Mouse (Mus musculus): ENCODE measurements around the gene Dand5.

Gene Dand5

DNA sequence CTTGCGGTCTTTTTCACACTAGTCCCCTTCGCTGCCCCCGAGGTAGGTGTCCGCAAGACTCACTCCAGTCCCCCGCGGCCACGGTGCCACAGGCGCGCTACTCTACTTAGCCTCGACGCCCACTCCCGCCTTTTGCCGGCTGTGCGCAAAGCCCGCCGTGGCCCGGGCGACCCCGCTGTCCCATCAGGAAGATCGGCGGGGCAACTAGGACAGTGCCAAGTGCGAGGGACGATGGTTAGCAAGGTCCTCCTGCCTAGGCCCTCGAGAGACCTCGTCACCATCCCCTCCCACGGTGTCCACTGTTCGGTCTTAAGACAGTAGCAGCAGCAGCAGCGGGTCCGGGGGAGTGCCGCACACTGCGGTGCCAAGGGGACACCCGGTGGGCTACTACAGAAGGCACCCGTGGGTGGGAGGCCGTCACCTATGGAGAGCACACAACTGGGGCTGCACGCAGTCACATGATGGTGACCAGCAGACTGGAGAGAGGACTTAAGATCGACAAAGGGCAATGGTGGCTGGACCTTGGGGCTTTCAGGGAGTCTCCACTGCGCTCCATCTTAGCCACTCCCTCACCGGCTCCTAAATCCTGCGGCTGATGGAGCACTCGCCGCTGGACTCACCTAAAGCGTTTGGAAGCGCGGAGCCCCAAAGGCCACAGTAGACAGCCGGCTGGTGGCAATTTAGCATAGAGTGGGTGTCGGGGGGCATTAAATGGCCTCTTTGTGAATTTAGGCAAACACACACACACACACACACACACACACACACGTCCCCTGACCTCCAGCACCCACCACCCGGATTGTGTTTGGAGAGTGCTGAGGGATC, 37.7 kb downstream of the Dand5 start:
- DNase-seq (ENCODE audit: low read depth, low spot score) = peak; percentile 69

DNA sequence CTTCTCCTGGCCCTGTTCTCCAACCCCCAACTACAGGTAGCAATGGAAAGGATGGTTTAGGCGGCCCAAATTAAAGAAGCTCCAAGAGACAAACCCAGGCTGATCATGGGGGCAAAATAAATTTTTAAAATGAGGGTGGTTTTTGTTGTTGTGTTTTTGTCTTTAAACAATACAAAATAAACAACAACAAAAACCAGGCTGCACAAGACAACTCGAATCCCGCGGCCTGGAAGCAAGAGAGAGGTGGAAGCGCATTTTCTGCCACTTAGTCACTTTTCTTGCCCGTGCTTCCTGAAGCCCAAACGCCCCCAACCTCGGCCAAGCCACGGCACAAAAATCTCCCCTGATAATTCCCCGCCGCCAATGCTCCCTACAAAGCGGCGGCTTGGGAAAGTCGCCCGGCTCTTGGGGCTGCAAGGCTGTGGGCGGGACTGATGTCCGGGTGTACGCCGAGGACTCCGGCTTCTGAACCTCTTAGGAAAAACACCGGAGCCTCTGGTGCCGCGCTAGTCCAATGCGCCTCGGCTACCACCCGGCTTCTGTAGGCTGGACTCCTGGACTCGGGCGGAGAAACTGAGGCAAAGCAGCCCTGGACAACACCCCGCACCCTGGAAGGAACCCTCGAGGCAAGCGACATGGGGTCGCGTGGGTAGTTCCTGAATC, 38.6 kb downstream of the Dand5 start:
- no peak for DNase-seq (ENCODE audit: low read depth, low spot score)

DNA sequence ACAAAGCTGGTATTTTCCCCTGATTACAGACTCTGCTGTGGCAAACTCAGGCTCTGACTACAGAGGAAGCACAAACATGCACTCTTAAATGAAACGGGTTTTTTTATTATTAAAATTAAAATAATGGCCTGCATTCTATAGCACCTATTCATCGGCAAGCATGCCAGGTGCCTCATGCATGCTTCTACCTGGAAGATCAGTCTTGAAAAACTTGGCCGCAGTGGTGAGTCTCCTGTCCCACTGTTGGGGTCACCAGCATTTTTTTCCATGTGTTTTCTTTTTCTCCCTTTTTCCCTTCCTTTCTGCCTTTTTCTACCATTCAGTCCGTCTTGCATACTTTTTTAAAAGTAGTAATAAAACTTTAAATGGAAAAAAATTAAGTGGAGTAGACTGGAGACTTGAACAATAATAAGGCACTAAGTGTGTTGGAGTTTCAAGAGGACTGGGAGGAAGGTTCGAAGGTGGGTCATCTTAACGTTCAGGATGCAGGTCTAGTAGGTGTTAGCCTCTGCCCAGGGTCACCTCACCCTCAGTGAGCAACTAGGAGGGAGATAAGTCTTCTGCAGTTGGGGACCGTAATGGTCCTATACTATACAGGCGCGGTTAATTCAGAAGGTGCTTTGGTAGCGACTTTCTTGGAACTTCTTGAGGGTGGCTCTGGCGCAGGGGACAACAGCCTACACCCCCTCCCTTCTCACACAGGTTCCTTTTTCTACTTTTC, 39.3 kb downstream of the Dand5 start:
- DNase-seq (ENCODE audit: low read depth, low spot score) = no peak

DNA sequence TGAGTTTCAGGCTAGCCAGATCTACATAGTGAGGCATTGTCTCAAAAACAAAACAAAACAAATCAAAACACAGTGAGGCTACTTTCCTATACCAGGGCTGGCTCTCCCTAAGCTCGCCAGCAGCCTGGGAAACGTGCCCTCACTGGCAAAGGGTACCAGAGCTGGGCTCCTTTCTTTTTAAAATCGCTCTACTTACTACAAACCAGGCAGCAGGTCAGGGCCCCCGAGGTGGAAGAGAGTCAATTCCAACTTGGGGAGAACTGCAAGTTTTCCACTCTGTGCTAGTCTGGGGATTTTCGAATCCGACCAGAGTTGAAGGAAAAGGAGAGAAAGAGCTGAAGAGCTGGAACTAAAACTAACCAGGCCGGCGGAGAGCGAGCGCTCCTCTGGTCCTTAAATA, 39.9 kb downstream of the Dand5 start:
- no peak for DNase-seq (ENCODE audit: low read depth, low spot score)

DNA sequence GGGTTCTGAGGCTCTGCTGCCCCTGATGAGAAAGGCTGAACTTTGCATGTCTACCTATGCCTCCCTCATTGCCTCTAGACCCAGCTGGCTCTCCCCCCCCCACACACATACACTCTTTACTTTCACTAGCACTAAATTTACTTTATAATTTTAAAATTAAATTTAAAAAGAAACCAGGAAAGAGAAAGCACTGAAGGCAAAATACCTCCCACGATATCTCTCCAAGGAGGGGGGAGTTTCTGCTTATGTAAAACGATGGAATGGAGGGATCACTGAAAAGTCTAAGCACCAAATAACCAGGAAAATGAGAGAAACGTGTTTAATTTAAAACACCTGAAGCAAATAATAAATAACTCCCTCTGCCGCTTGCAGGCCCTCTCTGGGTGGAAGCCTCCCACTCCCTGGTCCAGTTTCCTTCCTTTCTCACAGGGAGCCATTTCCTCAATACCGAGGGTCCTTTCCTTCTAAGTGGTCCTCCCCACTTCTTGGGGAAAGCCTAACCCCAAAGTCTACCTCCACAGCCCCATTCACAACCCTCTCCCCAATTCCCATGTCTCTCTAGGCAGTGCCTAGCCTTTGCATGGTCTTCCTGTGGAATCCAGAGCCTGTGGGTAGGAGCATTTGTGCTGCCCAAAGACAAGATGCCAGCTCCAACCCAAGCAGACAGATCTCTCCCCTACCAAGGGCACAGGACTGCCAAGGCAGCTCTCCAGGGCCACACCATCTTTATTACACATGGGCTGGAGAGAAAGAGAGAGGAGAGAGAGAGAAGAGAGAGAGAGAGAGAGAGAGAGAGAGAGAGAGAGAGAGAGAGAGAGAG, 40.7 kb downstream of the Dand5 start:
- no peak for DNase-seq (ENCODE audit: low read depth, low spot score)

DNA sequence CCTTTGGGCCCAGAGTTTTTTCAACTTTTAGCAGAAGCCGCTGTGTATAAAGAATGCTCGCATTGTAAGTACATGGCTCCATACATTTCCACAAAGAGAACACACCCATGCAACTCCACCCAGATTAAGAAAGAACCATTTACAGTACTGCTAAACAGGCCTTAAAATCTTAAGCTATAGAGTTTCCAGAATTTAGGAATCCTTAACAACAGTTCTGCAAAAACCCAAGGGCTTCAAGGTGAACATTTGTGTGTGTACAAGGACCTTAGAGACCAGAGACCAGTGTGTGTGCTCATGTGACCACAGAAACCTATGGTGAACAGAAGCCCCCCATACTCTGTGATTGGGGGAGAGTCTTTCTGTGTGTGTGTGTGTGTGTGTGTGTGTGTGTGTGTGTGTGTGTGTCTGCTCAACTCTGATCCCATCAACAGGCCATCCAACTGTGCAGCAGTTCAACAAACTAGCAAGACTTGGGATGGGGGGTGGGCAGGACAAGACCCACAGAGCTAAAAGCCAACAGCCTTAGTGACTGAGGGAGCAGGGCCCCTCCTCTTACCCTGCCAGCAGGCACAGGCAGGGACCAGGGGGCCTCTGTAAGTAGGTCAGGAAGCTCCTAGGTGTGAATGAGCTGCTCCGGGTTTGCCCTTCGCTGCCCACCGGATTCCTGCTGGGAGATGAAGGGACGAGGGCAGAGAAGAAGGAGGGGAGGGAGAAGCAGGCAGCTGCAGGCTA, 41.5 kb downstream of the Dand5 start:
- DNase-seq (ENCODE audit: low read depth, low spot score) = no peak

DNA sequence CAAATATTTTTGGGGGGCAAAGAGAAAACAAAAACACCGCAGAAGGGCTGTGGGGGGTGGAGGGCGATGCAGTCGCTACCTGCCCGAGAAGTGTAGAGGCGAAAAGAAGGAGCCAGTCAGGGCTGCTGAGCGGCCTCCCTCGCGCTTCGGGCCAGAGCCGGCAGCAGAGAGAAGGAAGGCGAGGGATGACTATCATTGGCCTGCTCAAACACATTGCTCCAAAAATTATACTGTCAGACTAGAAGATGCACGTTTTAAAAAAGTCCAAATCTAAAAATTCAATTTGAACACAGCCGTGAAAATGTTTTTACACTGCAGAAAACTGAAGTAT, 42.4 kb downstream of the Dand5 start:
- DNase-seq (ENCODE audit: low read depth, low spot score) = no peak

DNA sequence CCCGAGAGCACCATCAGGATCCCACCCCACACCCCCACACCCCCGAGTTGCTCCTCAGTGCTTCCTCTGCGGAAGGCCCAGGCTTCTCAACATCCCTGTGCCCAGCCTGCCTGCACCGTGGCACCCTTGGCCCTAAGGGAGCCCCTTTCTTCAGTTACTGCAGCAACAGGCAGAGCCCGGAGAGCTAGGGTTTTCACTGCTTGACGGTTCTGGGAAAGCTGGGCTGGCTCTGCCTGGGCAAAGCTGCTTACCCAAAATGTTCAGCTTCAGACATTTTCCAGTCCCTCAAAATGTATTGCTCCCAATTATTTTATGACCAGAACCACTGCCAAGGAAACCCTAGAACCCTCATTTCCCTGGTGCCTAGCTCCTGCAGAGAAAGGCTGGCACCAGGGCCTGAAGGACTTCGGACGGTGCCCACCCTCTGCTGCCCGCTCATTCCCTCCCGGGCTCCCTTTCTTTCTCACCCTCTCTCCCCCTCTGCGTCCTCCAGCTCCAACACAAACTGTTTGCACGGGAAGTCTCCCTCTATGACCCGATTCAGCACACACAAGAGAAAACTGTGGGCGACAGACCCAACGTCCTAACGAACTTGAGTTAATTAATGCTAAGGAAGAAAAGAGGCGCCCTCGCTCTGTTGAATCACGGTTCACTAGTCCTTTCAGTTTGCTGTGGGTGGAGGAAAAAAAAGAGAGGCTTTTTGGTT, 43.0 kb downstream of the Dand5 start:
- no peak for DNase-seq (ENCODE audit: low read depth, low spot score)

DNA sequence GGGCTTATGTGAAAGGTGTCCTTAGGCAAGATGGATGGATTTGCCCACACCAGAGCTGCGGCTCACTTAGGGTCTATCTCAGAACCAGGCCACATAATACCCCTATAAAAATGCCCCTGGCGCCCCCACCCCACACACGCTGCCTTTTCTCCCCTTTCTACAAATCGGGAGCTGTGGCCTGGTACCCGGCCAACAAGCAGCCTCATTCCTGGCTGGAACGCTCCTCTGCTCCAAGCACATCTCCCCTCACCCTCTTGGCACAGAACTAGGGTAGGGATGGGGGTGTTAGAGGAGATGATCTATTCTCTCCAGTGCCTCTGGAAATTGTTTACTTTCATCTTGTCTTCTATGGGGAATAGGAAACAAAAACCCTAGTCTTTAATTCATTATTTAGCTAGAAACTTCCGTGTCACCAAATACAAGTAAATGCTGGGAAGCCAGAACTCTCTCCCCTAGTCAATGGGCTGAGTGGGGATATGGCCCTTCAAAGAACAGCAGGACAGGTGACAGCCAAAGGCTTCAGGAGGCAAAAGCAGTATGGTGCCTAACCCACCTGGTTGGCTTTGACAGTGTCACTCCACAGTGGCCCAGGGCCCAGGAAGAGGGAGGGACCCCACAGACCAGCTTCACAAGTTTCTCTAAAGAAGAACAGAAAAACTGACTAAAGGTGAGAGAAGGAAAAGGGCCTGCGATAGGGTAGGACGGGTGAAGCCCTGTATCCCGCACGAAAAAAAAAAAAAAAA, 43.8 kb downstream of the Dand5 start:
- DNase-seq (ENCODE audit: low read depth, low spot score) = no peak

DNA sequence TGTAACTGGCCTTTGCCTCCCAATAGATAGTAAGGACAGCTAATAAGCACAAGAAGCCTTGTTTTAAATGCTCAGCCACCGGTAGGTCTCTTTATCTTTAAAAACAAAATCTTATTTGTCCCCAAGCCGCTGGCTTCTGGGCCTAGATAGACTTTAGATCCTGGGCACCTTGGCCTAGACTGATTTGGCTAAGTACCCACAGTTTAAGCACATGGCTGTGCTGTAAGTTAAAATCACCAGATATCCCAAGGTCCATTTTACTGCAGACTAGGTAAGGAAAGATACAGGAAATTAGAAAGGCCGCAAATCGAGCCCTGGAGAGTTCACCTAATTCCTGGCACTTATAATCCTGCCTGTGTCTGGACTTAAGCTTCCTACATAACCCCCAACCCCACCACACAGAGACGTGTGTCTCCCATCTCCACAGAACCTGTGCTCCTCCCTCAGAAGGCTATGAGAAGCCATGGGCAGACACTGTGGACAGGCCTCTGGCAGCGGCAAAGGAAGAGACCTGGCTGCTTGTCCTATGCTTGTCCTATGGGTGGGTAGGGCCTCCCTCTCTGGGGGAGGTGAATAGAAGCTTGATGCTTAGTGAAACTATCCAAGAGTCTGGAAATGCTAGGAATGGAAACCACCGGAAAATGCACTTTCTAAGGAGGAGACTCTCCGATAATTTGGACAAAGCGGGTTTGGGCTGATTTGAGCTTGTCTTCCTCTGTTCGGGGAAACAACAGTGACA, 44.6 kb downstream of the Dand5 start:
- DNase-seq (ENCODE audit: low read depth, low spot score) = no peak

DNA sequence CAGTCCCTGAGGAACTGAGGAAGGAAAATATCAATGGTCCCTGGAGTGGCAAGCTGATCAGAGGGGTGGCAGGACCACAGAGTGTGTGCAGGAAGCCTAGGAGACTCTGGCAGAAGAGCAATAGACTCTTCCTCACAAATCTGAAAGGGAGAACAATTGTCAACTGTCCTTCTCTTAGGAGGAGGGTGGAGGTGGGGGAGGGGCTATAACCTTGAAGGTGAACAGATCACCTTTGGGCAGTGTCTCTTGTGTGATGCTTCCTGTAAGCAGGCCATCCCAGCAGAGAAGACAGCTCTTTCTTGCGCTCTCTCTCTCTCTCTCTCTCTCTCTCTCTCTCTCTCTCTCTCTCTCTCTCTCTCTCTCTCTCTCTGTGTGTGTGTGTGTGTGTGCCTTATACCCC, 46.1 kb downstream of the Dand5 start:
- DNase-seq (ENCODE audit: low read depth, low spot score) = no peak

DNA sequence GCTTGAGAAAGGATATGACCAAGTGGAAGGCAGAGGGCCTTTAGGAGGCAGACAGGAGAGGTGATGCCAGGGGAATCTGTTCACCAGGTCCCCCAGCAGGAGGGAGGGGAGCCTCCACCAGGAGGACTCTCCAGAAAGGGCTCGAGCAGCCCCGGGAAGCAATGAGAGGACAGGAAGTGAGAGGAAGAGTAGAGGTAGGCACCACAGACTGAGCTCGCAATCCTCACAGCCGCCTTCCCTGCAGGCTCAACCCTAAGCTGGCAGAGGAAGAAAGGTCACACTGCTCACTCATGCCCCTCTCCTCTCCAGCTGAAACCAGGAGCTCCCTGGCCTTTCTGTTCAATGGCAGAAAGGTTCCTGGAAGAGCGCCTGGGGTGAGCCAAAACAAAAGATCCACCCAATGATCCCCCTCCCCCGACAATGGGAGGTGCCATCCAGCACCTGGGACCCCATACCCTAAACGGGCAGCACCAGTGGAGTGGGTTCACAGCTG, 47.0 kb downstream of the Dand5 start:
- DNase-seq (ENCODE audit: low read depth, low spot score) = no peak

DNA sequence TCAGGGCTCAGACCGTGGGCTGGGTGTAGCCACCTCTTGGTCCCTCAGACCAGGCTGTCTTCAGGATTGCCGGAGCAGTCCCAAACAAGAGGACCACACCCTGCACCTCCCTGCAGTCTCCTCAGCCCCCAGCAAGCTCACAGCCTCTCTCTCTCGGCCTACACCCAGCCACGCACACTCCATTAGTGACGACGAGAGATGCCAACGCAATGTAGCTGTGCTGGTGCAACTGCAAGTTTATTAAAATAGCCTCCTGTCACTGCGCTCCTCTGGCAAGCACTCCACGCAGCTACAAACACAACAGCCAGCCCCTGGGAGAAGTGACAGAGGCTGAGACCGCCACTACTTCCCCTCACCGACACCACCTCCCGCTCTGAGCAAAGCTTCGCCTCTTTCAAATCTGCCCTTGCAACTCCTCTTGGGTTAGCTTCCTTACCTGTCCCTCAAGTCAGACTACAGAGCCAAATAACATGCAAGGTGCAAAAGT, 47.5 kb downstream of the Dand5 start:
- DNase-seq (ENCODE audit: low read depth, low spot score) = no peak

DNA sequence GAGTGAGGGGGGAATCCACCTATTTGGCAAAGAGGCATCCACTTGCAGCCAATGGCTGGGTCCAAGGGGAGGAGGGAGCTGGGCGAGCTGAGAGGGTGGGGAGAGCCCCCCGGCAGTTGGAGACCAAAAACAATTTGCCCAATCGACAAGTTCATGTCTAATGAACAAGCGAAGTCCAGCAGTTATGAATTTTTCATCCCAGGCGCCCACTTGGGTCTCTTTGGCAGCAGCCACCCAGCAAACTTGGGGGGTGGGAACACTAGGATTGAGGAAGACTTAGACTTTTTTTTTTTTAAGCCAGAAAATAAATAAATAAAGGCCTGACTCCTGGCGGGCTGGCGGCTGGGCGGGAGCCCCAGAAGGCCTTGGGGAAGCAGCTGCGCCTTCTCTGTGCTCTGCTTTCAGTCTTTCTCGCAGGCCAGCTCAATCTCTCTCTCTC, 48.1 kb downstream of the Dand5 start:
- no peak for DNase-seq (ENCODE audit: low read depth, low spot score)

DNA sequence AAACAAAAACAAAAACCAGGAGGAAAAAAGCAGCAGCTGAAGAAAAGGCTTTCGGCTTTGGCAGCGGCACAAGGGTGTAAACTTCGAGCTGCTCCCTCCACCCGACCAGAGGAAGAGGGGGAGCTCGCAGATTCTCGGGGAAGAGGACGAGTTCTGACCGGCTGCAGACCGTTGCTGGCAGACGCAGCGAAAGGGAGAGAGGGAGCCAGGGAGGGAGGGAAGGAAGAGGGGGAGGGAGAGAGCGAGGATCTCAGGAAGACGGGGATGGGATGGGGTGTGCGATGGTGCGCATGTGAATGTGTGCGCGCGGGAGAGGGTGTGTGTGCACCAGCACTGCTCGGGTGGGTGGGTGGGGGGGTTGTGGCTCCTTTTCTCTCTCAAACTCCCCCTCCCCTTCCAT, 48.8 kb downstream of the Dand5 start:
- DNase-seq (ENCODE audit: low read depth, low spot score) = no peak

DNA sequence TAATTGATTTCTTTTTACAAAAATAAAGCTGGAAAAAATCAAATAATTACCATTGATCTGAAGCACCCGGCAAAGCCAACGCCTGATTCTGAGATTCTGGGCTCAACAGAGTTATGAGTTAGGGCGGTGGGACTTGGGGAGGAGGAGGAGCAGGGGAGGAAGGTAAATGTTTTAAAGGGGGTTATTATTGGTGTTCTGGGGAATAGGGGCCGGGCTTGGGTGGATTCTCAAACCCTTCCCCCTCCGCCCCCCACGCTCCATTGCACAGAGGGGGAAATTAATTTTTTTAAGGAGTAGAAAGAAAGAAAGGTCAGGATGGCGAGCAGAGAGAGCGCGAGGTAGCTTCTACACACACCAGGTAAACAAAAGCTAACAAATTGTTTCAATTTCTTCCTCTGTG, 49.3 kb downstream of the Dand5 start:
- no peak for DNase-seq (ENCODE audit: low read depth, low spot score)

DNA sequence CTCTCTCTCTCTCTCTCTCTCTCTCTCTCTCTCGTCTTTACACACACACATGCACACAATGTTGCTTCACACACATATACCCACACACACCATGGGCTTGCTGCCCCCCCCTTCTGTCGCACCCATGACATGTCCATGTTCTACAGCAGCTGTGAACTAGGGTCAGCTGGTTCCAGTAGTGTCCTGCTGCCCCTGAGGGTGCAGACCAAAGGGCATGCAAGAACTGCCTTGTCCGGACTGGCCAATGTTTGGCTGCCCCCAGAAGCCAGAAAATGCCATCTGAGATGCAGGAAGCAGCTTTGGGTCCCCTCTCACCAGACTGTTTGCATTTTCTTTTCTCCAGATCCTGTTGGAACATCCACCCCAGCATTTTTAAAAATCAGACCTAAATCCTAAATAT, 50.0 kb downstream of the Dand5 start:
- DNase-seq (ENCODE audit: low read depth, low spot score) = no peak

DNA sequence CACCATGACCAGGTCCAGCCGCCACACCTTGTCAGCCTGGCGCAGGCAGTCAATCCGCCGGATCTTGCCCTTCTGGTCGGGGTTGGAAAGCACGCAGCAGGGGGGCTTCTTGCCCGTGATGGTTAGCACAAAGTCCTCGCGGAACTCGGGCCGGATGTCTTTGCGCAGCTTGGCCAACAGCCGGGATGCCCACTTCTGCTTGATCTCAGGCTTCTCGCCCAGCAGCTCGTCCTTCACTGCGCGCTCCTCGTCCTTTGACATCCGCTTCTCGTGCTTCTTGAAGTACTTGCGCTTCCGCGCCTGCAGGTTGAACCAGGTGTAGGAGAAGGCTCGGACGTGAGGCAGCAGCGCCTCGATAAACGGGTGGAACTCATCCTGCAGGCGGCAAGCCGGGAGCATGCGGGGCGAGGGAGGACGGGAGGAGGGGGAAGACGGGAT, 50.7 kb downstream of the Dand5 start:
- DNase-seq (ENCODE audit: low read depth, low spot score) = peak; percentile 58

All from R1 (cell line).